Mouse (Mus musculus) naive thymus-derived CD4-positive, alpha-beta T cell, adult 5 months (primary cell): ENCODE data around the gene Chek2. TPM values are rescaled to one million over a fixed set of nuclear protein-coding genes. Genes with fewer than 3 reads are reported as not detected.

Experiments
- polyA plus RNA-seq: library from polyadenylated mRNA; unstranded; fragments of 100-300 nt; shearing (Covaris generic); gene quantifications from one replicate; pipeline ENCODE4 v1.2.1, GENCODE M21; 2017

The Chek2 gene
- 2.2 TPM for polyA plus RNA-seq

GRCm38 (mm10) chr5:110839678-110840365 lies at the start of gene Chek2, which contains the start of gene Hscb:
Gene Chek2 (plus strand): TSS chr5:110839979.
Gene Hscb (minus strand): TSS chr5:110839777.

DNA sequence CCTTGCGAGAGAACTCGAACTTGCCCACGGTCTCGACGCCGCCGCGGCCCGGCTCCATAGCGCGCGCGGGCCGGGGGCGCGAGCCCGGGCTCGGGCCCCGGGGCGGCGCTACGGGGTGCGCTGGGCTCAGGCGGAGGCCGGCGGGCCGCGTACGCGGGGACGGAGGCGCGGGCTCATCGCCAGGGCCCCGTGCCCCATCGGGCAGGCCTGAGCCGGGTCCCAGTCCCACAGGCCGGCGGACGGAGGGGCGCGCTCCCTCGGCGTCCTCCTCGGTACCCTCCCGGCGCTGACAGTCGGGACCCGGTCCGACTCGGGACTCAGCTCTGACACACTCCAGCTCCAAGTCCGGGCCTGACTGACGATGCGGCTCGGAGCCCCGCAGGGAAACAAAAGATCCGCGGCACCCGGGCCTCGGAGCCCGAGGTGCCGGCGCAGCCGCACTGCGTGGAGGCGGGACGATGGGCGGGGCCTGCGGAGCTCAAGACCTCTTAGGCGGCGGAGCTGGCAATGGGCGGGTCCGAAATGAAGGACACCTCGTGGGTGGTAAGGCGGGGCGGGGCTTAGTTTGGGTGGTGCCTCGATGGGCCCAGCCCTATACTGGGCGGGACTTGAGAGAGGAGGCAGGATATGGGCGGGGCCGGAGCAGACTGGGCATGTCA lies 30.0 kb upstream of the Chek2 start, which contains the start of gene Ulk1:
Gene Ulk1 (minus strand): TSS at position 431 of the 659 bp plus-strand sequence.

GRCm38 (mm10) chr5:110879584-110880374 lies 40.0 kb downstream of the Chek2 start, which contains the start of gene Ttc28:
Gene Ttc28 (plus strand): TSS chr5:110879803.

Other genes starting within 250 kb of the Chek2 start
- gene Noc4l, start 186.6 kb upstream of the Chek2 start, polyA plus RNA-seq, result 79.5 TPM
- gene Ddx51, start 186.5 kb upstream of the Chek2 start, polyA plus RNA-seq, result 67.0 TPM
- 71.4 TPM for gene Ep400, start 69.3 kb upstream of the Chek2 start, polyA plus RNA-seq
- gene Pus1, start 59.3 kb upstream of the Chek2 start, polyA plus RNA-seq, result 34.5 TPM
- 89.3 TPM for gene Ulk1, start 29.9 kb upstream of the Chek2 start, polyA plus RNA-seq
- gene Hscb, start 202 bp upstream of the Chek2 start, polyA plus RNA-seq, result 17.1 TPM
- 5.6 TPM for gene Ttc28, start 39.8 kb downstream of the Chek2 start, polyA plus RNA-seq